Mouse (Mus musculus): ENCODE measurements around the gene Emx1. TPM values are rescaled to one million over a fixed set of nuclear protein-coding genes. Genes with fewer than 3 reads are reported as not detected.

Emx1 gene
- total RNA-seq, 2 experiments from 2014 or later, result not detected

DNA sequence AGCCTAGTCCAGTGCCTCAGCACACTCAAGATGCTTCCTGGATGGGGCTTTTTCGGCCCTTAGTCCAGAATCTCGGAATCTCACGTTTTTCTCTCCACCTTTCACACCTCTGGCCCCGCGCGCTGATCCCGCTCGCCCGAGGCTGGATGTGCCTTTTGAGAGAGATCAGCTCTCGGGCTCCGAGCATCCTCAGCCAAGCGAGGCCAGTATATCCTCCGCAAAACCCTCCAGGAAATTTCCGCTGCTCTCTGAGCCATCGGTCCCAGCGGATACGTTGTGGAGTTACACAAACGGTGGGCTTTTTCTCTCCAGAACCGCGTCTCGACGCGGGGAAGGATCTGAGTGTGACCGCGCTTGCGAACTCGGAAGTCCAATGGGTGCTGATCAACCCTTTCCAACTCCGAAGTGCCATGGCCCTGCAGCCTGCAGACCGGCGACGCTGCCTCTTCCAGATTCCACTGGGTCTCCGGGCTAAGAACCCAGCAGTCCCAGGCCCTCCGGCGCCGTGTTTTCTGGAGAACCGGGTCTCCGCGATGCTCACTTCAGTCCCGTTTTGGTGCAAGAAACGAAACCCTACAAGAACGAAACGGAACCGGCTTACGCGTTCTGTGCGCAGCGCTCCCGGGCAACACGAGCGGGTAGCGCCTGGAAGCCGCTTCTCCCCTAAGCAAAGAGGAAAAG is 2.8 kb downstream of the Emx1 start:
- no peak for DNase-seq

DNA sequence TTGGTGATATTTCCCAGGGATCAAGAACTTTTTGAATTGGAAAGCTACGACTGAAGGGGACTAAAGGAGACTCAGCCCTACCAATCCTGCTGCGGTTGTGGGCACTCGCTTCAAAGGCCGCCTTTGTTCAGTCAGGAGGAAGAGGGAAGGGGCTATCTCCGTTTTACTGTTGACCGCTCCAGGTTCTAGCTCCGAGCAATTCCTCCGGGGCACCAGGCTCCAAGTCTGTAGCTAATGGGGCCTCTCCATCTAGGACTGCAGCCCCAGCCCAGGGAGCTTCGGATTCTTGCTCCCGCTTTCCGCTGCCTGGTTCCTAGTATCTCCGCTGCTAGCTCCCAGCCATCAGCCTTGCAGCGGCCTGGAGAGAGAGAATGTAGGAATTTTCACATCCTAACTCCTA is 3.4 kb downstream of the Emx1 start:
- DNase-seq, result no peak

DNA sequence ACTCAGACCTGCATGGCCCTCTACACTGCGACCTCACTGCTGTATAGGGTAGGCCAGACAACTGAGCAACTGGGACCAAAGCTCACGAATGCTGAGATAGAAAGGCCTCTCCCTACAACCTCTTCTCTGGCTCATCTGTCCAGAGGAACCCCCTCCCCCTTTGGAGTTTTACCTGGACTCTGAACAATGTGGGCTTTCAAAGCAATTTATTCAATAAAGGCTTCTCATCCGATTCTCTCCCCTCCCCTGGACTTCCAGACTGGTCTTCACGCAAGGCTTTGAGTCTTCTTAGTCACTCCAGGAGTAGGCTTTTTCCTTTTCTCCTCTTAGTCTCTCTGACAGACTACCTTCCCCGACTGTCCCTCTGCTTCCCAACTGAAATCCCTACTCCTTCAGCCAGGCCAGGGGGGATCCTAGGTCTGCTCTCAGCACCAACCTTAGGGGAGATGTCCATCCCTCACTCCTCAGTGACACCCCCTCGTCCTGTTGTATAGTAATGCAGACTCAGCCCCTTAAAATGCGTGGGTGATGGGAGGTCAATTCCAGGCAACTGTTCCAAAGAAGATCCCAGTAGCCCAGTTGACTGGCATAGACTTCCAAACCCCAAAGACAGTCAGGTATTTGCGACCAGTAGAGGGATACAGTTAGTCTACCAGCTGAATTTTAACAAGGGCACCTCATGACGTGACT is 4.7 kb downstream of the Emx1 start:
- DNase-seq, result no peak

DNA sequence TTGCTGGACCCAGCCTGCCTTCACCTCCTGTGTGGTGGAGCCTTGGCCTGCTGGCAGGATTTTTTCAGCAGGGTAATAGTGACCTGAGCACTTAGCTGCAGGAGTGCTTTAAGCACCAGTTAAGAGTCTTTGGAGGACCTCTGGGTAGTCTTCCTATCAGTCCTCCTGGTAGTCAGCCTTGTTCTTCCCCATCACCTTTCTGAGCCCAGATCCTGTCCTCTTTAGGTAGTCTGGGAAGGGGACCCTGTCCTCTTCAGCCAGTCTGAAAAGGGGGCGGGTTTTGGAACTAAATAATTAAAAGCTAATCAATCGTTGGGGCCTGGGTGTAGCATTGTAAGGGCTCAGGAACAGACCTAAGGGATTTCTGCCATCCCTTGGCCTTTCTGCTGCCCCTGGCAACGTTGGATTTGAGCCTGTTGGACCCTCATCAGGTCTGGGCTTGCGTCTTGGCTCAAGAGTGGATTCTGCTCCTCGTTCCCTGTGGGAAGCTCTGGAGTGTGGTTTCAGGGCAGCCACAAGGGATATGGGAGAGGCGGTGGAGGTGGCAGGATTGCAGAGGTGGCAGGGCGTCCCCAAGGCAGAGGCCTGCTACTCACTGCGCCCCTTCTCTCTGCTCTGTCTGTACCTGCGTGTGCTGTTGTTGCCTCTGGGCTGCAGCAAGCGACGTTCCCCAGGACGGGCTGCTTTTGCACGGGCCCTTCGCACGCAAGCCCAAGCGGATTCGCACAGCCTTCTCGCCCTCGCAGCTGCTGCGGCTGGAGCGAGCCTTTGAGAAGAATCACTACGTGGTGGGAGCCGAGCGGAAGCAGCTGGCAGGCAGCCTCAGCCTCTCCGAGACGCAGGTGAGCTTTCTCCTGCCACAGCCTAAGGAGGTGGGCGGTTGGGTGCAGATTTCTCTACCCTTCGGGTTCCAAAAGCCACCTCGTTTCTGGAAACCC is 6.4 kb downstream of the Emx1 start:
- no peak for DNase-seq

DNA sequence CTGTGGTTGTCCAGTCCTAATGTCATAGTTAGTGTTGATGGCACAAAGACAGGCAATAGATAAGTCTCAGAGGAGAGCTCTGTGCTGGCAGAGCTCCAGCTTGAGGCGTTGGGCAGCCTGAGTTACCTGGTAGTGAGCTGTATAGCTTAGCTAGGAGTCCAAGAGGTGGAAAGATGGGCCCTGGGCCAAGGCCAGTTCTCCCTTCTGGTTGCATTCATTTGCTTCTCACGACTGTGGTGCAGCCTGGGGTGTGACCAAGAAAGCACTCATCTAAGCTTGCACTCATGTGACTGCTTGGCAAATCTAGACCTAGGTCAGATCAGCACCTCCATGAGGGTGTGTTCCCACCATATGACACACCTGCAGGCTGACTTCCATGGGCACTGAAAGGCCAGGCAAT is 10.7 kb downstream of the Emx1 start:
- no peak for DNase-seq

DNA sequence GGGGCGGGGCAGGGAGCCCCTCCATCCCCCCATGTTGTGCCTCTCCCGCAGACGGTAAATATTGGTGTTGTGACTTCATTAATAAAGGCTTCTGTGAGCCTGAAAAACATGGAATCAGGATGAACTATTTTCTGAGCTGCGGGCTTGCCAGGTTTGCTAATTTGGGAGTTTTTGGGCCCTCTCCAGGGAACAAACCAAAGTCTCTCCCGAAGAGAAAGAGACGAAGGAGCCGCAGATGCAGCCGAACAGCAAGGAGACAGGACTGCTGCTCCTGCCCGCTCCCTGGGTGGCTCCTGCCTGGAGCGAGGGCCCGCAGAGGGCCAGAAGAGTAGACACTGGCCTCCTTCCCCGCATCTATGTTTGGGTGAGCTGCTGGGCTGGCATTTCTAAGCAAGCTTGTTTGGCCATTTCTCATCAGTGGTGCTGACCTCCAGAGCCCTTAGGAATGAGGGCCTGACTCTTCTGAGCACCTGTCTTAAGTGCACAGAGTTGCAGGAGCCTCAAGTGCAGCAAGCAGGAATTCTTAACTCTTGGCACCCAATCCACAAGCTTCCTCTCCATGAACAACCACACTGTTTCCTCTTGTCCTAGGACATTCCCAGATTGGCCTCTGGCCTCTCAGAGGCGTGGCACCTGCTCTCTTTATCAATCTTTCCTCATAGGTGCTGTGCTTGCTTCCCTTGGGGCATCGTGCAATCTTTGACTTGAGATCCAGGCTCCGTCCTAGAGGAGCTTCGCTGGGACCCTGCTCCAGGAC is 19.1 kb downstream of the Emx1 start:
- no peak for DNase-seq

DNA sequence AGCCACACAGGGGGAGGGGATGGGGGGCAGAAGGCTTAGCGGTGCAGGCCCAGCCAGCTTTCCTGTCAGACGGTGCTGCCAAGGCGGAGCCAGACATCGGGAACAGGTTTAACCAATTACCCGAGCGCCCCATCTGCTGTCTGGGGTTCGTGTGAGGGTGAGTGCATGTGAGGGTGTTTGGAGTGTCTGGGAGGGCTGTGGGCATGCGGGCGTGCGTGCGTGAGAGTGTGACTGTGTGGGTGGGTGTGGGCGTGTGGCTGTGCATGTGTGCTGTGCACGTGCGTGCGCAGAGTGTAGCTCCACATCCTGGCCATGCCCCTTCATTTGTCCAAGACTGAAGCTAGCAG is 19.7 kb downstream of the Emx1 start:
- no peak for DNase-seq

DNA sequence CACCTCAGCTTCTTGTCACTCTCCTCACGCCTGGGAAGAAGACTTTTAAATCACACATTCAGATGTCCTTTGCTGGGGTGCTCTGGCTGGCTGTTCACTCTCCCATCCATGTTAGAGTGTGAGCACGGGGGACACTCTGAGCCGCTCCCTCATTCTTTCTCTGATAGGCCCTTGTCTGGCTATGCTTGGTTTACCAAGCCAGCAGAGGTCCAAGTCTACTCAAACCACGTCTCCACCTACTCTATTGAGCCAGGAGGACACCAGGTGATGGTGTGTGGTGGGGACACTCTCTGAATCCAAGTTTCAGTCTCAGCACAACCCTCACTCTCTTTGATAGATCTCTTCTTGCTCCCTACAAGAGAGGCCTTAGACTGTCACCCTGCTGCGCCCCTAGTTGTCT is 20.1 kb downstream of the Emx1 start:
- no peak for DNase-seq

DNA sequence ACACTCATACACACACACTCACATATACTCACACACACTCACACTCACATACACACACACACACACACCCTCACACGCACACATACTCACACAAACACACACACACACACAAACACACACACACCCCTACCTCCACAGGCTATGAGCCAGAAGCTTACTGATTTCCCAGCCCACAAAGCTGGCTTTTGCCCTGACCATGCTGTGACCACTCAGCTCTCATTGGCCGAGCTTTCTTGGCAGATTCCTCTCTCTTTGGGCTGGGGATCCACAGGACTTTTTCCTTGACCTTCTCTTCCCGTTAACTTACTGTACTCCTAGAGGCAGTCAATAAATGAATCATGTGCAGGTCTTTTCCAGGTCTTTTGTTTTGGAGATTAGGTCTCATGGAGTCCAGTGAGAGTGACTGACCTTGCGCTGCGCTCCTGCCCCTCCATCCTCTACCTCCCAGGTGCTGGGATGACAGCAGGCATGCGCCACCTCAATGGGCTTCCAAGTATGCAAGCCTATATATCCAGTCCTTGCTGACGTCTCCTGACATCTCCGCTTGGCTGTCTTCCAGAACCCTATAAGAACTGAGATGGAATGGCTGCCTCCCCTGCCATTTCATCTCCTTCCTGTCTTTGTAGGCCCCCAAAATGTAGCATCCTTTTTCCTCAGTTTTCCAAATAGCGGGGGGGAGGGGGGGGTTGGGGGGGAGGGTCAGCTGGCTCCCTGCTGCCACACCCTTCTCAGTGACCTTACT is 22.2 kb downstream of the Emx1 start:
- DNase-seq, result no peak

DNA sequence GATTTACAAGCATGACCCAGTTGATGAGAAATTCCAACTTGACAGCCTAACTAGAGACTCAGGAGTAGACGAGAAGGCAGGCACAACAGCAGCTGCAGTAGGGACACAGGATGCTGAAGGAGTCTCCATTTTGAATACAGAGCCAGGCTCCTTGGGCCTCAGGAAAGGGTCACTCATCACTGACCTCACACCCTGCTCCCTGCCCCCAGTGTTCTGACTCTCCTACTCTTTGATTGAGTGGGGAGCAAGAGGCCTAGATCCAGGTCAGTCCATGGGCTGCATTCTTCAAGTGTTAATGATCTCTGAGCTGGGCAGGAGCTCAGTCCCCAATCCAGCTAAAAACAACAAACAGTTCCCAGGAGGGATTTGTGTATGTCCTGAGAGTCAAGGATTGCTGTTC is 23.4 kb downstream of the Emx1 start:
- no peak for DNase-seq

DNA sequence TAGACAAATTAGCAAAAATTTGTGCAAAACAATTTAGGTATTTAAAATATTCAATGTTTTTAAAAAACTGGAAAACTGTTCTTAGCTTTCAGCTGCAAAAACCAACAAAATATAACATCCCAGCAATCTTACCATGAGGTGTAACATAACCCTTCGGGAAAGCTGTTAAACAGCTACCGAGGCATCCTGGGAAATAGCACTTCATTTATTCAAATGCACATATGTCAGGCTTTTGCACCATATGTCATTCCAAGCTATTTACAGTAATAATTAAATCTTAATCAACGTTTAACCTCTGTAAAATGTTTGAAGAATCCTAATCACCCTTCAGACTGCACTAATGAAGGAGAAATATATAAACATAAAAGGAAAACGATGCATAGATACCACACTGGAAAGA is 31.0 kb downstream of the Emx1 start:
- no peak for DNase-seq

DNA sequence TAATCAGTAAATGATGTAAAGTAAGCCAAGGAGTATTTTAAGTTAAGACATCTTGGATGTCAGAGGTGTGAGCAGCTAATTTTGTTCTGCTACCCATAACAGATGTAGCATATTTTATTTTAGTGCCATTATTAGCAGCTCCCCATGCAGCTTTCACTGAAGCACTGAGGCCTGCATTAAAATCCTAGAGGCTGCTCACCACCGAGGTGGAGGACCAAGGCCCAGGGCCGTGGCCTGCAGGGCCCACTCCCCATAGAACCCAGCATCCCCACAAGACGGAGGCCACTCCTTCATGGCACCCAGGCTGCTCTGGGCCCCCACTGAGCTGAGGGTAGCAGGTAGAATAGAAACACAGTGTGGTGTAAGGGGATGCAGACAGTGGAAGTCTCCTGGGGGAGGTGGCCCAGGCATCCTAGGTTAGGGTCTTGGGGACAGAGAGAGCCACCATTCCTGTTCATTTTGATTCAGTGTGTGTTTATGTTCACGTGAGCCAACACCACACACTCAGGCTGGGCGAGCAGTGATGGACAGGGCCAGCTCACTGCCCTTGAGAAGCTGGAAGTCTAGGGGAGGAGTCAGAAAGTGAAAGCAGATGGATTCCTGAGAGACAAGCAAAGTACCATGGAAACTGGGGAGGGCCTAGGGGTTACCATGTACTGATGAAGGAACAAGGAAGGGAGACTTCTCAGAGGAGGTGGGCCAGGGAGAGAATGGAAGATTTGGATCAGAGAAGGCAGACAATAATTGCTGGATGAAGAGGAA is 31.6 kb downstream of the Emx1 start:
- DNase-seq, result no peak

DNA sequence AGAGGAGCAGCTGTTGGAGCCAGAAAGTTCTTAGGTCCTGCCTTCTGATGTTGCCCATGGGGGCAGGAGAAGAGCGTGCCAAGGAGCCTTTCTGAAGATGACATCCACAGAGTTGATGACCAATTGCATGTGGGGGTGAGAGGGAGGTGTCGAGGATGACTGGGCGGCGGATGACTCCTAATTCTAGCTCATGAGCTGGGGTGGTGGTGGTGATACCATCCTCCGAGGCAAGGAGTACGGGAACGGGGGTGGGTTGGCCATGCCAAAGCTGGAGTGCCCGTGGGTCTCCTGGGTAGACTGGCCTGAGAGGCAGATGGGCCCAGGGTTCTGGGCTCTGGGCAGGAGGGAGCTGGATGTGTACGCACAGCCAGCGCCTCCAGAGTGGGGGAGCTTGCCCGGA is 32.5 kb downstream of the Emx1 start:
- DNase-seq, result no peak

DNA sequence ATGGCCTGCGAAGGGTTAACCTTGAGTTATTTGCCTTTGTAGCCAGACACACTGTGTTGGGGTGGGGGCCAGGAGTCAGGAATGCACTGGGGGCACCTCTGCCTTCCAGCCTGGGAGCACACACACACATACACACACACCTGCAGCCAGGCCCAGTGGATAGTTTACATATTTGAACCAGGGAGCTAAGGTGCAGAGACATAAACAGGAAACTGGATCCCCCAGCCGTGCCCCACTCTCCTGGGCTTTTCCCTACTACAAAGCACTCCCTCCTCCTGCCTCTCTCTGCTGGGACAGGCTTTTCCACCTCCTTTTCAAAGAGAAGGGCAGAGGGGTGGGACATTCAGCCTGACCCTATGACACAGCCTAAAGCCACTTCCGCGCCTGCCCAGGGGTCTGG is 33.7 kb downstream of the Emx1 start:
- DNase-seq, result no peak

DNA sequence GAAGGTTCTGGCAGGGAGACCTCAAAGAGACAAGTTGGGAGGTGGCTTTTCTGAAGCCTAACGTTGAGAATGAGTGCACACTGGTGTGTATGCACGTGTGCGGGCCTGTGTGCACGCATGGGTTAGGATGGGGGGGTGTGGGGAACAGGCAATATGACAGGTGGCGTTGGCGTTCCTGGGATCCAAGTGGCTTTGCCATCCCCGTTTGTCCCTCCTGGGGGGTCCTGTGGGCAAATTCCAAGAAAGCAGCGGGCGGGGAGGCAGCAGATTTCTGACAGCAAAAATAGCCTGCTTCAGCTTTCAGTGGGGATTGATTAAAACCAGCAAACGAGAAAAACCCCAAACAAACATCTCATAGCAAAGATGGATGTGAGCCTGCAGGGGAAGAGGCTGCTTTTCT is 35.3 kb downstream of the Emx1 start:
- no peak for DNase-seq

DNA sequence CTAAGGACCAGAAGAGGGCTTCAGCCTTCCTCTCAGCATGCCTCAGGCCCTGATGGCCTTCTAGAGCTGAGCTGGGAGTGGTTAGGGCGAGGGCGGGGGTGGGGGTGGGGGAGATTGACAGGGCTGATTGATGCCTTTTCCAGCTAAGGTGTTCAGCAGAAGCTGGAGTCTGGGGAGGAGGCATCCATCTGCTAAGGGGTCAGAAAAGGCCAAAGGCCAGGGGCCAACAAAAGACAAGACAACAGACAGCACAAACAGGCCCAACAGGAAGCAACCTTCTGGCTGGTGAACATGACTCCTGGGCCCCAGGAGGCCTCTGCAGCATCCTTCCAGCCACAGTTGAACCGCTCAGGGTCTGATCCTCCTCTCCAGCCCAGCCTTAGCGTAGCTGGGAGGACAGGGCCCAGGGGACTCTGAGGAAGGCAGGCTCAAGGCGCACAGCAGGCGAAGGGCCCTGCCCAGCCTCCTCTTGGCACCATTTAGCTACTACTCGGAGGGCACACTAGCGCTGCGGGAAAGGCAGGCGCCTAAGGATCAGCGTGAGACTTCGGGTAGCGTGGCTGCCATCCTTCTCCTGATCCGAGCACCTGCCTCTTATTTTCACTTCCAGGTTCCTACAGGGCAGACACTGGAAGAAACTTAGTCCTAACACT is 36.4 kb downstream of the Emx1 start:
- DNase-seq, result no peak

DNA sequence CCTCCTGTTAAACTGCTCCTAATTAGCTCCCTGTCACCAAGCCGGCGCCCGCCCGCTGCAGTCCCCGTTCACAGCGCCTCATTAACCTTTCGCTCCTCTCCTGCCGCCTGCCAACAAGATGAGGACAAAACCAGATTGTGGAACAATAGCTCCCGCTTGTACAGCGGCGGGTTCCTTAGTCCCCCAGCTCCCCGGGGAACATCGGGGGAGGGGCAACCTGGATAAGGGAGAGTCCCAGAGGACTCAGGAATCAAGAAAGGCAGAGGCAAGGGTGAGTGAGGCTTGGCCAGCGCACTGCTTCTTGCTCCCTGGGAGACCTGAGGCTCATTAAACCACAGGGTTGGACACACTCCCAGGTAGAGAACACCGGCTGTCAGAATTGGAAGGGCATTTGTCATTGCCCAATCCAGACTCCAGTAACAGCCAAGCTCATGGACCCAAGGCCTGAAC is 37.2 kb downstream of the Emx1 start:
- no peak for DNase-seq

DNA sequence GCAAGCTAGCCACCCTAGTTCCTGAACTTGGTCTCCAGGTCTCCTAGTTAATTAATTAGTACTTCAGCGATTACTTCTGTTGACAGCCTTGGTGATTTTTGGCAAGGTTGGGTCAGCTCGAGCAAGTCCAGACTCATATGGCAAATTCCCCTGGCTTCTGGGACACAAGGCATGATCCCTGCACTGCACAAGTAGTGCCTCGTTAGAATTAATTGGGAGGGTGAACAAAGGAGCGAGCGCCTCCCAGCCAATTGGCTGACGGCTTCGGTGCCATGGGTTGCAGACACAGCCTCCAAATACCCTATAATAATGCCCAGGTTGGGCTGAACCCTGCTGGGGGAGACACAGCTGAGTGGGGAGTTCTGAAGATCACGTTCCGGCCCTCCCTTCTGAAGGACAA is 39.3 kb downstream of the Emx1 start:
- DNase-seq, result no peak

DNA sequence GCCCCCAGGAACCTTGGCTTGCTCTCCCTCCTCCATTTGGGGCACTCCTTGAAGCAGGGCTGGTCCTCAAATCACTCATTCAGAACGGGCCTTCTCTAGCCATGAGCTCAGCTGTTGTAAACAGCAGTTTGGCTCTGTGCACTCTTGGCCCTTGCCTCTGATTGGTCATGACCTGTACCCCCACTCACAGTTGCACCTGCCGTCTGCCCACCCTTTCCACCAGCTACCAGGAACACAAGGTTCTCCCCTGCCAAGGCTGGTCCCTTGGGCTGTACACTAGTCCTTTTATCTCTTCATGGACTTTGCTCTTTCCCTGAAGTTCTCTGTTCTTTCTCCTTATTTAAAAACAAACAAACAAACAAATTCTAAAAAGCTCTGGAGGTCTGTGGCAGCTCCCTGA is 40.3 kb downstream of the Emx1 start:
- DNase-seq, result no peak

DNA sequence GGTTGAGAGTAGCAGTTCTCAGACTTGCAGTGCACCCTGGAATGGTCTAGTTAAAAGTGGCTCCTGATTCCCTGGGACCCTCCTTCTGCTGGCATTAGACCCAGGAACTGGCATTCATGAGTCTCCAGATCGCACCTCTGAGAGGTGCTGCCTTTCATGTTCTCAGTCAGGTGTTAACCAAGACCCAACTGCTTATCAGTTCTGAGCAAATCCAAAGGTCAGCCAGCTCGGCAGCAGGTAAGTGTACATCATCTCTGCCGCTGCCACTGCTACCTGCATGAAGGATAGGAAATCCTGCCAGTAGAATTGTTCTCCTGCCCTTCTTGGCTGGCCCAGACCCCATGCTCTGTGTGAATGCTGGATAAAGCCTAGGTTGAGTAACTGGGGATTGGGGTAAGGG is 43.5 kb downstream of the Emx1 start:
- DNase-seq, result no peak
